Comparison of ENCODE assay signal across 24 mouse cellular contexts in the genomic region with DNA sequence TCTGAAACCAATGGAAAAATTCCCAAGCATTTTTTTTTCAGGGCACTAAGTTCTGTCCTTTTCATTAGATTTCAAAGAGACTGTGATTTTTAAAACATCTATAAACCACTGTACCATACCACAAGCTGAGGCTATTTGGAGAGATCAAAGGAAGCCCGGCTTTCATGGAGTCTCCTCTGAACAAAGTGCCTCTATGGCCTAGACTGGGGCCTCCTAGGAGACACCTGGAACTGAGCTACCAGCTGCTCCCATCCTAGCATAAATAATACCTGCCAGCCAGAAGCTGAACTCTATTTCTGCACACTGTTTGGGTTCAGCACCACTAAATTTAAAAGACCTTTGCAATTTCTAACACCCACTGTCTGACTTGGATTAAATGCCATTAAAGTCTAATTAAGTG.
A peak's percentile ranks its signal among the peaks of the same experiment; 100 is the strongest.
DNase-seq lines count a peak whose midpoint lies in the region; ATAC-seq lines count a peak whose summit lies in the region.
"Had no signal": no experiment of that assay in that cellular context is flagged by ENCODE, and none has a peak within 500 bp of the region (broad histone marks: within the 10 kb centered on the region; RNA-seq: fewer than 3 reads in every experiment).

No protein-coding gene starts in this region.

- no peak for ATAC-seq in midbrain, embryonic 11.5 days (ENCODE audit: low FRiP score)
- ATAC-seq in limb, embryonic 13.5 days (ENCODE audit: low FRiP score, low read depth), result peak; percentile 67
- ATAC-seq: activated CD4-positive, CD25-positive, alpha-beta regulatory T cell, adult 4 months; CD4-positive, CD25-positive, alpha-beta regulatory T cell, adult 4 months; forebrain, embryonic 13.5 days; forebrain, embryonic 16.5 days; Patski had no signal

- no peak overlapping the region for H3K9ac ChIP-seq in midbrain, embryonic 11.5 days (ENCODE audit: low read length)
- no peak overlapping the region for H3K9ac ChIP-seq in limb, embryonic 13.5 days
- H3K9ac ChIP-seq: embryonic facial prominence, embryonic 12.5 days; forebrain, embryonic 13.5 days had no signal

- no peak overlapping the region for H3K4me3 ChIP-seq in midbrain, embryonic 11.5 days (ENCODE audit: low read depth, low read length)
- H3K4me3 ChIP-seq in midbrain, embryonic 10.5 days, result no peak overlapping the region
- no peak overlapping the region for H3K4me3 ChIP-seq in limb, embryonic 13.5 days
- H3K4me3 ChIP-seq: embryonic facial prominence, embryonic 10.5 days; embryonic facial prominence, embryonic 12.5 days; forebrain, embryonic 13.5 days had no signal

- 79% methylated on average over 1 of the region's 1 CpGs for WGBS in midbrain, embryonic 11.5 days
- 83% methylated on average over 1 of the region's 1 CpGs for WGBS in midbrain, embryonic 10.5 days
- WGBS in limb, embryonic 13.5 days, result 30% methylated on average over 1 of the region's 1 CpGs

- peak; percentile 28 for DNase-seq in heart, adult 11 months
- DNase-seq in heart, postnatal 25 days (ENCODE audit: low spot score), result no peak
- peak; percentile 31 for DNase-seq in midbrain, embryonic 11.5 days (ENCODE audit: low spot score, missing footprints)
- DNase-seq in midbrain, embryonic 10.5 days (ENCODE audit: low spot score), result no peak
- DNase-seq in gastrocnemius, postnatal 36 days, result no peak
- no peak for DNase-seq in retina, postnatal 1 day
- DNase-seq: adrenal gland, postnatal 10 days; adrenal gland, postnatal 25 days; B cell, adult 2 months; cerebellum, adult 11-12 months; cerebellum, adult 2 months; cerebellum, adult 9-10 months; cerebellum, postnatal 10 days; cerebellum, postnatal 25 days had no signal

- H3K9me3 ChIP-seq in midbrain, embryonic 11.5 days (ENCODE audit: control insufficient read depth, low read length), result no peaks in the 10 kb centered on the region
- no peaks in the 10 kb centered on the region for H3K9me3 ChIP-seq in midbrain, embryonic 10.5 days (replicated peaks)
- H3K9me3 ChIP-seq in limb, embryonic 13.5 days, result no peaks in the 10 kb centered on the region
- H3K9me3 ChIP-seq: embryonic facial prominence, embryonic 10.5 days; embryonic facial prominence, embryonic 12.5 days; forebrain, embryonic 13.5 days had no signal

- H3K36me3 ChIP-seq in midbrain, embryonic 11.5 days (ENCODE audit: control insufficient read depth, insufficient read depth, low read length), result no peaks in the 10 kb centered on the region
- H3K36me3 ChIP-seq in midbrain, embryonic 10.5 days, result no peaks in the 10 kb centered on the region
- no peaks in the 10 kb centered on the region for H3K36me3 ChIP-seq in limb, embryonic 13.5 days
- H3K36me3 ChIP-seq: embryonic facial prominence, embryonic 10.5 days; embryonic facial prominence, embryonic 12.5 days; G1E had no signal

- H3K27ac ChIP-seq in midbrain, embryonic 11.5 days (ENCODE audit: low read depth, low read length), result no peak overlapping the region
- H3K27ac ChIP-seq in midbrain, embryonic 10.5 days (replicated peaks), result no peak overlapping the region
- no peak overlapping the region for H3K27ac ChIP-seq in limb, embryonic 13.5 days
- H3K27ac ChIP-seq: embryonic facial prominence, embryonic 10.5 days; embryonic facial prominence, embryonic 12.5 days; forebrain, embryonic 13.5 days had no signal

- no peaks in the 10 kb centered on the region for H3K27me3 ChIP-seq in midbrain, embryonic 11.5 days (ENCODE audit: control insufficient read depth, insufficient read depth, low read length)
- H3K27me3 ChIP-seq in midbrain, embryonic 10.5 days (ENCODE audit: low read depth, poor library complexity, severe bottlenecking), result no peaks in the 10 kb centered on the region
- 0 out of 2 replicates have a peak, but pooled peaks cover 5% of the 10 kb centered on the region for H3K27me3 ChIP-seq in limb, embryonic 13.5 days
- H3K27me3 ChIP-seq: CH12.LX; embryonic facial prominence, embryonic 12.5 days; forebrain, embryonic 13.5 days; Patski had no signal

- H3K4me2 ChIP-seq in midbrain, embryonic 11.5 days, result no peak overlapping the region
- H3K4me2 ChIP-seq in limb, embryonic 13.5 days (replicated peaks), result no peak overlapping the region
- H3K4me2 ChIP-seq: embryonic facial prominence, embryonic 12.5 days; forebrain, embryonic 13.5 days had no signal

- H3K4me1 ChIP-seq in midbrain, embryonic 11.5 days (ENCODE audit: control insufficient read depth, insufficient read depth, low read length), result no peaks in the 10 kb centered on the region
- H3K4me1 ChIP-seq in midbrain, embryonic 10.5 days, result no peaks in the 10 kb centered on the region
- peaks cover 10% of the 10 kb centered on the region for H3K4me1 ChIP-seq in limb, embryonic 13.5 days
- H3K4me1 ChIP-seq: embryonic facial prominence, embryonic 10.5 days; embryonic facial prominence, embryonic 12.5 days had no signal

- intact Hi-C loops in heart, postnatal 25 days (cut with DNase I), result no loop called here
- intact Hi-C loops in gastrocnemius, postnatal 36 days (cut with DNase I), result no loop called here

Comparison
In these comparisons a context has a peak if more than half of its experiments do, and no peak if none do; other contexts are left out.
1. DNase-seq: peak in heart, adult 11 months (single experiment) and midbrain, embryonic 11.5 days (single experiment); none in heart, postnatal 25 days (single experiment), midbrain, embryonic 10.5 days (single experiment), gastrocnemius, postnatal 36 days (0 of 2) and retina, postnatal 1 day (single experiment).